Mouse (Mus musculus) adrenal gland, postnatal 25 days (tissue): Measurements from ENCODE around the gene Rin1. TPM values are rescaled to one million over a fixed set of nuclear protein-coding genes. Genes with fewer than 3 reads are reported as not detected.
A peak's percentile ranks its signal among the peaks of the same experiment; 100 is the strongest.

Experiments
- DNase-seq: peaks from one replicate; pipeline ENCODE4 v3.0.0; 2021; ENCODE audit warnings: mixed read lengths
- total RNA-seq: library from RNA; stranded (reverse); gene quantifications from 2 replicates; pipeline ENCODE4 v1.2.3, GENCODE M21; 2021

Gene Rin1
- total RNA-seq, 1 experiment from 2014 or later: 6.0 TPM

DNA sequence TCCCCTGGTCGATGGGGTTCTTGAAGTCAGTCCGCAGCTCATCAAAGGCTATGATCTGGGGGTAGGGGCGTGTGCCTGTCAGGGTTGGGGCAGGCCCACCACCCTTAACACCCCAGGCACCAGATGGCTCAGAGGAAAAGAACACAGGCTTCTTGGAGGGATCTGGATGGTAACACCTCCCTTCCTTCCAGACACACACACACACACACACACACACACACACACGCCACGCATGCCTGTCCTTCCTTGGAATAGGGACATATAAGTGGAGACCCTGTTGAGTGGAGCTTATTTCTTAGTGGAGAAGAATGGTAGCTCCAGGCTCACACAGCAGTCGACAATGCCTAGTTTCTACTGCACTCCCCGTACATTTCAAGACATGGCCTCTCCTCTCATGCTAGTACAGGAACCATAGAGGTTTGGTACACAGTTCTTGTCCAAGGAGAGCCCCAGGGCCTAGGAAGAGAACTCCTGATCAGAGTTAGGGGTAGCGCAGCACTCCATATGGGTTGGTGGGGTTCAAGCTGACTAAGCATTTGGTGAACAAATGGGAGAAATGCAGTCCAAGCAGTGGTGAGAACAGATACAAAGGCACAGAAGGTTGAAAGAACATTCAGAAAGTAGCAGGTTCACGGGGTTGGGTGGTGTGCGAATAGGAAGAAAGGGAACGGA, 44.6 kb downstream of the Rin1 start:
- no peak for DNase-seq

DNA sequence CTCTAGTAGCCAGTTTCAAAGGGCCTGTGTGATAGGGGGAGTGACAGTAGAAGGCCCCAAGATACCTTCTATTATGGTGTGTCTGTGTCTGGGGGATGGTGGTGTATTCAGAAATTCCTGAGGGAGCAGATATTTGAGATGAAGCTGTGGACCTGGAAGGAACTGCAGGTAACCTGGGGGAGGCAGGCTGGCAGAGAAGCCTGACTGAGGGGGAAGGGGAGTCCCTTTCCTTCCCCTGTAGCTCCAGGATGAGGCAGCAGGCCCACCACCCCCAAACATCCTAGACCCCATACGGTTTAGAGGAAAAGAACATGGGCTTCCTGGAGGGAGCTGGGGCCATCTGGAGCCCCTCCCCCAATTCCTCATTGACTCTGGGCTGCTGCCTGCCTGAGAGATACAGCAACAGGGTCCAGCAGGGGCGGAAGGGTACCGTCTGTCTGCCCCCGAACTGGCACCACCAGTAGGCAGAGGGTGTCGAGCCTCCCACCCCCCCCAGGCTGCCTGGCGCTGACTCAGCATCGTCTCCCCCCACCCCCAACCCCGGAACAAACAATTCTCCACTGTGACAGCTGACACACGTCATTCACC, 45.7 kb downstream of the Rin1 start:
- DNase-seq: no peak

DNA sequence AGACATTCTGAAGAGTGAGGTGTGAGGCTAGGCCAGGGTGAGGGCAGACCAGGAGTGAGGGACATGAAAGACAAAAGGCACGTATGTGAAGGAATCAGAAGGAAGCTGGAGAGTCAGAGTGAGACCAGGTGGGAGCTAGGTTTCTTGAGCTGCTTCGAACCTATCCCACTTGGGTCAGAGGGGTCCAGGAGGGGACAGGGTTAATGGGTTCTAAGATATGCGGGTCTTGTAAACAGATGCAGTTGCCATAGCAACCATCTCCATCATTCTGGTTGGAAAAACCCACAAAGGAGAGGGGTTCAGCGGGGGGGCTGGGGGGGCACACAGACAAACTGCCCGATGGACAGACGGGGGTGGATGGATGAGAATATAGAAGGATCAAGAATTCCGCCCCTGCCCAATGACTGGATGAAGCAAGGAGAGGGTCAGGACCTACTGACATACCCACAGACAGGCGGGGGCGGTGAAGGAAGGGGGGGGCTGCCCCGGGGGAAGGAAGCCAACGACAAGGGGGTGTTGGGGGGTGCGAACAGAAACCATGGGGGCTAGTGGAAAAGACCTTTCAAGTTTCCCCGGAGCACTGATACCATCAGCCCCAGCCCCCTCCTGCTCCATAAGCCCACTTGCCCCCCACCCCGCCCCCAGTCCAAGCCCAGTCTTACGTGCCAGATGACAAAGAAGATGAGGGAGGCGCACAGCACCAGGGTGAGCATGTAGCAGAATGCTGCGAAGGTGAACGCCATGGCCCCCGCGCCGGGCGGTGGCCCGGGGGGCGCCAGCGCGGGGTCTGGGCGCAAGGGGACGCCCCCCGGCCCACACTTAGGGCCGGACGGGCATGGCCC, 47.5 kb downstream of the Rin1 start:
- no peak for DNase-seq

DNA sequence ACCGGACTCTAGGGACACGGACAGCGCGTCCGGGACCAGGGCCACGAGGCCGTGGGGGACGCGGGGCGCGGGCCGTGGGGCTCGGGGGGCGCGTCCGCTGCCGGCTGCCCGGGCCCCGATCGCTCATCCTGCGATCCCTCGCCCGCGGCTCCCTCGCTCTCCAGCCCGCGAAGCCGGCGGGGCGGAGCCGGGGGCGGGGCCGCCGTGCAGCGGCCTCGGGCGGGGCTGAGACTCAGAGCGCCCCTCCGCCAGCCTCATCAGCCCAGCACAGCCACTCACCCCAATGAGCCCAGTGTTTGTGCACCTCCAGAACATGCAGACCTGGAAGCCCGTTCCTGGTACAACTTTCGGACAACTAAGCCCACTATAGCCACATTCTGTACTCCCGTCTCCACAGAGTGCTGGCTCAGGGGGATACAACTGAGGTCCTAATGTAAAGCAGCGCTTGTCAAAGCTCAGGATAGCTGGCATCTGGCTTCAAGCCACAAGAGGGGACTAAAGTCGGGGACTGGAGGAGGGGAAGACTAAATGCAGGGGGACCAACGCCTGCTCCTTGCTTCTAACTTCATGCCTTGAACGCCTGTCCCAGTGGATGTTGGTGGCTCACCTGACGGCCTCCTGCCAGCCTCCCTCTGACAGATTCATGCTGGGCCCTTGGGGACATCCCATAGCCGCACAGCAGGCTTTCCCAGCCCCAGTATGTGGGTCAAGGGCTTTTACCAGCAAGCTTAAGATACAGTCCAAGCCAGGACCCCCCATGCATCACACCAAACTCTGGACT, 48.3 kb downstream of the Rin1 start, which contains the start of gene Cnih2:
Gene Cnih2, minus strand, starts transcription at position 159 of the 781 bp plus-strand sequence.
- DNase-seq: peak; percentile 74

DNA sequence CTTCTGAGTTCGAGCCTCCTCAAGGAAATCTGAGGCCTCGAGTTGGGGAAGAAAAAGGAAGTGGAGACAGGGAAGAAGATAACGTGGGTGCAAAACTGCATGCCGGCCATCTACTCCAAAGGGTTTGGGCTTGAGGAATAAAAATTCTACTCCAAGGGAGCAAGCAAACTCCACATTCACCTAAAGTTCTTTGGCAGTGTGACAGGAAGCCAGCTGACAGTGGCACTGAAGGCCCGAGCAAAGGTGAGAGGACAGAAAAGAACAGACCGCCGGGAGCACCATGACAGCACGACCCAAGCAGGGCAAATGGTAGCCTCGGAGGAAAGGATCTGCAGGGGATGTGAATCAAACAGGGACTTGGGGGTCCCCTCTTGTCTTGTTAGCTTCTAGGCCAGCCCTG, 55.8 kb downstream of the Rin1 start:
- no peak for DNase-seq

Other genes starting within 250 kb of the Rin1 start
- gene Gm21992, start 238.9 kb upstream of the Rin1 start, total RNA-seq: 22.2 and 30.2 TPM in 2 replicates
- gene Rbm14, start 238.8 kb upstream of the Rin1 start, total RNA-seq: 45.4 and 46.5 TPM in 2 replicates
- 107 and 128 TPM in 2 replicates for gene Ccs, start 211.1 kb upstream of the Rin1 start, total RNA-seq
- 0.15 TPM in 1 of 2 replicates, not detected in the other for gene Ccdc87, start 211.1 kb upstream of the Rin1 start, total RNA-seq
- gene Ctsf, start 195.4 kb upstream of the Rin1 start, total RNA-seq: 361 and 398 TPM in 2 replicates
- 0.58 and 0.71 TPM in 2 replicates for gene Actn3, start 172.6 kb upstream of the Rin1 start, total RNA-seq
- gene Zdhhc24, start 171.8 kb upstream of the Rin1 start, total RNA-seq: 21.0 and 23.3 TPM in 2 replicates
- 8.4 and 12.3 TPM in 2 replicates for gene Bbs1, start 143.9 kb upstream of the Rin1 start, total RNA-seq
- gene Dpp3, start 122.2 kb upstream of the Rin1 start, total RNA-seq: 102 and 126 TPM in 2 replicates
- 8.4 and 11.4 TPM in 2 replicates for gene Peli3, start 107.4 kb upstream of the Rin1 start, total RNA-seq
- 51.7 and 51.8 TPM in 2 replicates for gene Mrpl11, start 88.3 kb upstream of the Rin1 start, total RNA-seq
- 0.33 and 0.43 TPM in 2 replicates for gene Npas4, start 60.2 kb upstream of the Rin1 start, total RNA-seq
- 4.9 and 5.0 TPM in 2 replicates for gene Slc29a2, start 26.6 kb upstream of the Rin1 start, total RNA-seq
- gene B4gat1, start 11.7 kb upstream of the Rin1 start, total RNA-seq: 16.3 and 41.8 TPM in 2 replicates
- gene AC124502.3, start 11.6 kb upstream of the Rin1 start, total RNA-seq: 1.7 and 9.8 TPM in 2 replicates
- gene Brms1, start 9.1 kb upstream of the Rin1 start, total RNA-seq: 21.6 and 32.0 TPM in 2 replicates
- gene Cd248, start 17.6 kb downstream of the Rin1 start, total RNA-seq: 10.0 and 12.7 TPM in 2 replicates
- 1.3 and 1.4 TPM in 2 replicates for gene Tmem151a, start 35.0 kb downstream of the Rin1 start, total RNA-seq
- gene Yif1a, start 38.1 kb downstream of the Rin1 start, total RNA-seq: 62.7 and 68.2 TPM in 2 replicates
- 1.1 and 2.7 TPM in 2 replicates for gene Cnih2, start 48.0 kb downstream of the Rin1 start, total RNA-seq
- gene Rab1b, start 56.6 kb downstream of the Rin1 start, total RNA-seq: 165 and 186 TPM in 2 replicates
- gene Klc2, start 68.1 kb downstream of the Rin1 start, total RNA-seq: 47.3 and 54.2 TPM in 2 replicates
- 18.0 and 26.9 TPM in 2 replicates for gene Pacs1, start 222.6 kb downstream of the Rin1 start, total RNA-seq
- gene Sf3b2, start 245.0 kb downstream of the Rin1 start, total RNA-seq: 175 and 194 TPM in 2 replicates
- not detected in 2 replicates for gene Gal3st3, start 247.8 kb downstream of the Rin1 start, total RNA-seq